Mouse (Mus musculus): ENCODE data around the gene Grin2a.

Gene Grin2a

GRCm38 (mm10) chr16:9972705-9973104 lies 22.7 kb downstream of the Grin2a start:
- DNase-seq (ENCODE audit: low spot score in 2 of 2) = peak in 1 of 2 experiments; percentile 26

DNA sequence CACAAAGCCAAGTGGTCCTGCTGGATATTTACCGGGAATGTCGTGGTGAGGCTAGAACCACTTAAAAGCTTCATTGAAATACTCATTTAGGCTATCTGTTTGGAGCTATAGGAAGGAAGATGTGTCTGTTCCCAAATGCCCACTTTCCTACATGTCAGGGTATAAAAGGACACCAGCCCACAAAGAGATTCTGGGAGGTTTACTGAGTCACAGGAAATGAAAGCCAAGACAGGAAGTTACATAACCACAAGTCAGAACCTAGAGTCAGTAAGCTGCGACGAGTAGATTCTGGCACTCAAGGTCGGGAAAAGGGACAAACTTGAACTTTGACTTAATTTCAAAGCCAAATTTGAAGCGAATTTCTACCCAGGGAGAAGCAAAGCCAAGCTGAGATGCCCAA lies 30.9 kb downstream of the Grin2a start:
- DNase-seq (ENCODE audit: low spot score in 2 of 2) = no peak

DNA sequence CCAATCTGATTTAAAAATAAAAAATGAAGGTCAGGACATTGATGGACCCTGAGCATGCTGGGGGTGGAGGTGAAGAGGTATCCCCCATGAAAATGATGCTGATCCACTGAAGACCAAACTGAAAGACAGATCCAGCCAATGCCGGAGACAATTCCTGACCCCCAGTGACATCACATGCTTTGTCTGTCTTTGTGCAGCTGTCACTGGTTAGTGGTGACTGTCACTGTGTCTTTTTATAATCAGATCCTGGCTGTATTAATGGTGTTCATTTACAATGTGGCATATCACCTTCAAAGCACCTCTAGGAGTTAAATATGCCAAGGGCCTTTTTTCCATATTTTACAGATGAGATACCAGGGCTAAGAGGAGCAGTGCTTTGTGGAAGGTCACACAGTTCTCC lies 32.9 kb downstream of the Grin2a start:
- DNase-seq (ENCODE audit: low spot score in 2 of 2) = no peak

DNA sequence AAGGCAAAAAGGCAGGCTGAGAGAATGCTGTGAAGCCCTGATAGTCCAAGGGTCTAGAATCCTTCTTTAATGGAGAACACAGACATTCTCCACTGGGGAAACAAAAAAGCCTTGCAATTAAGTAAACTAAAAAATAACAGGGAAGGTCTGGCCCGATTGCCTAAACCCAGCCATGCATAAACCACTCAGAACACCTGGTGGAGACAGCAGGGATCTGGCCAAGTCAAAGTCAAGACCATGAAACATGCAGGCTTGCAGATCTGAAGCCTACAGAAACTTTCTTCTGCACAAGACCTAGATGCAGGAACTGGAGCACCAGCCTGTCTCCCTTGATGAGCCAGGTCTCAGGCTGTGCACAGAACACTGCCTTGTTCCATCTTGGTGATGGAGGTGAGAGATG lies 36.0 kb downstream of the Grin2a start:
- DNase-seq (ENCODE audit: low spot score in 2 of 2) = no peak

DNA sequence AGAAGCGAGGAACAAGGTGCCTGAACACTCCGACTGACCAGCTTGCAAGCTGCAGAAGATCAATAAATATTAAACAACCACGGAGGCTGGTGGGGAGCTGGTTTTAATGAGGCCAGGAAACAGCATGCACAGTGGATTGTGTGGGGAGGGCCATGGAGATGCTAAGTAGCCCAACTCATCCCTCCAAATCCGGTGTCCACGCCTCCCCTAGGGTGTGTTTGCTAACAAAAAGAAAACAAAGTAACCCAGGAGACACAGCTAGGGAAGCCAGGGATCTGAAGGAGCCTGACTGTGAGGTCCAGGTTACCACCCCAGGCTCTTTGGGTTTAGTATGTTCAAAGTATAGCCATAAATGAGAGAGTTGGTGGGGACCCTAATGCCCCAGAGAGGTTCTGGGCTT lies 41.1 kb downstream of the Grin2a start:
- no peak for DNase-seq (ENCODE audit: low spot score in 2 of 2)

- peak; percentile 41 to 59 for DNase-seq (ENCODE audit: low spot score in 2 of 2)
Observed at GRCm38 (mm10) chr16:9953396-9953831, 41.9 kb downstream of the Grin2a start.

DNA sequence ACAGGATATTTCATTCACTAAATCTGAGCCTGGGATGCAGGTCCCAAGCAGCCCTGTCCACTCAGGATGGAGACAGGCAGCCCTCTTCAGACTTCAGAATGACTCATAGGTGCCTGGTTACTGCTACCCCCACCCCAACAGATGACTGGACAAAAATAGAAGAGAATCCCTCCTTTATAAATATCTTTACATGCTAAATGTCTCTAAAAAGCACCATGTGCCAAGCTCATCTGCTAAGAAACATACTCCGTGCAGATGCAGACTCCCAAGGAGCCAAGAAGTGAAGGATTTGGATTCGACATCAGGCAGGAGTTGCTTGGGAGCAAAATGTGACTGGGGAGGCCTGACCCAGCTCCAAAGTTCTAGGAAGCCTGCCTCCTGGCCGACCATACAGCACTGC lies 46.1 kb downstream of the Grin2a start:
- no peak for DNase-seq (ENCODE audit: low spot score in 2 of 2)

DNA sequence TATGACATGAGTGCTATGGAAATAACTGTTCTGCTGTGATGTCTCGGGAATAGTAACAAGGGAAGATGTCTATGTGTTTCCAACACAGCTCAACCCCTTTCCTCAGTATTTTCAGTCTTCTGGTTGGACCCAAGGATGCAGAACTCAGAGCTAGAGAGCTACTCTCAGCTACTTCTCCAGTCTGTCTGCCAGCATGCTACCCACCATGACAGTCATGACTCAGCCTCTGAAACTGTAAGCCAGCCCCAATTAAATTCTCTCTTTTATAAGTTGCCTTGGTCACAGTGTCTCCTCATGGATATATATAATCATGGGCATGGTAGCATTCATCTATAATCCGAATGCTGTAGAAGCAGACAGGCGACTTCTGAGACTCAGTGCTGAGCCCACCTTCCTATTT lies 47.9 kb downstream of the Grin2a start:
- no peak for DNase-seq (ENCODE audit: low spot score in 2 of 2)

- no peak for DNase-seq (ENCODE audit: low spot score in 2 of 2)
Observed at GRCm38 (mm10) chr16:9944836-9945235, 50.5 kb downstream of the Grin2a start.

- no peak for DNase-seq (ENCODE audit: low spot score in 2 of 2)
Observed at GRCm38 (mm10) chr16:9941306-9941930, 53.9 kb downstream of the Grin2a start.

DNA sequence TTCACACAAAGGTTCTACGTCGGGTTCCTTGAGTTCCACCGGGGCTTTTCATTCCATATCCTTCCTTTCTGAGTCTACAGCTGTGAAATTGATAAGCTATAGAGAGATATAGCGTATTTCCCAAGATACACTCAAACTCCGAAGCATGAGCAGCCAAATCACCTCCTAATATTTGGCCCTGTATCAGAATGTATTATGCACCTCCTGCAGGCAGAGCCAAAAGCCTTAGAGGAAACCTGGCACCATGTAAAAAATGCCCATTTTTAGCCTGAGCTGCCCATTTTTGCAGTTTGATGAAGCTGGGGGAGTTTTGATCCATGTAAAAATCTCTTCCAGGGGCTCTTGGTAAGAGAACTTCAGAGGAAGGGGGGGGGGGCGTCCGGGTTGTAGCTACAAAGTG lies 54.6 kb downstream of the Grin2a start:
- no peak for DNase-seq (ENCODE audit: low spot score in 2 of 2)

GRCm38 (mm10) chr16:9910672-9911071 lies 84.7 kb downstream of the Grin2a start:
- no peak for DNase-seq (ENCODE audit: low spot score in 2 of 2)

- DNase-seq (ENCODE audit: low spot score in 2 of 2) = no peak
Observed at GRCm38 (mm10) chr16:9909225-9909624, 86.1 kb downstream of the Grin2a start.

- no peak for DNase-seq (ENCODE audit: low spot score in 2 of 2)
Observed at GRCm38 (mm10) chr16:9904443-9904842, 90.9 kb downstream of the Grin2a start.

GRCm38 (mm10) chr16:9902680-9903463 lies 92.5 kb downstream of the Grin2a start:
- DNase-seq (ENCODE audit: low spot score in 2 of 2) = peak; percentile 39 to 55

DNA sequence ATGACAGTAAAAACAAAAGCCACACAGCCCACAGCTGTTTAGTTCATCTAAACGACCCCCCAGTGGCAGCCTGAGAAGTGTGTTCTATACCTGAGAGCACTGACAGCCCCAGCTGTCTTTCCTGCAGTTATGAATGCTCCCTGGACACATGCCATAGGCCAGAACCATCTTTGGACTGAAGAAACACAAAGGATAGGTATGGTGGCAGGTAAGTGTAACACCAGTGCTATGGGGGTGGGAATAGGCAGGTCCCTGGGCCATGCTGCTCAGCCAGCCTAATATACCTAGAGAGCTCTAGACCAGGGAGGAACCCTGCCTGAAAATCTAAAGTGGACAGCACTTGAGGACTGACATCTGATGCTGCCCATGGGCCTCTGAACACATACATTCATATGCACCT lies 93.9 kb downstream of the Grin2a start:
- DNase-seq (ENCODE audit: low spot score in 2 of 2) = no peak

DNA sequence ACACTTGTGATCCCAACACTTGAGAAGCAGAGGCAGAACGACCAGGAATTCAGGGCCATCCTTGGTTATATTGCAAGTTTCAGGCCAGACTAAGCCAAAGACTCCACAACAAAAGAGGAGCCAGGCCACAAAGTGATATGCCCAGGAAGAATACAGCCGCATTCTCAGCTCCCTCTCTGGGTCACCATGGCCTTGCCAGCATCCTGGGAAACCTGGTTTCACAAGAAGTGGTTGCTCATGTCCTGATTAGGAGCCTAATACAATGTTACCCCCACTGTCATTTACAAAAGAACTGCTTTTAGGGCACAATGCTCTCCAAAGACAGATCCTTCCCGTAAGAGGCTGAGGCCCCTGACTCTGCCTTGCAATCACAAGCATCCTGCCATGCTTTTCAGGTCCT lies 94.4 kb downstream of the Grin2a start:
- DNase-seq (ENCODE audit: low spot score in 2 of 2) = no peak

GRCm38 (mm10) chr16:9900196-9900595 lies 95.2 kb downstream of the Grin2a start:
- no peak for DNase-seq (ENCODE audit: low spot score in 2 of 2)

GRCm38 (mm10) chr16:9899176-9899575 lies 96.2 kb downstream of the Grin2a start:
- DNase-seq (ENCODE audit: low spot score in 2 of 2) = no peak

DNA sequence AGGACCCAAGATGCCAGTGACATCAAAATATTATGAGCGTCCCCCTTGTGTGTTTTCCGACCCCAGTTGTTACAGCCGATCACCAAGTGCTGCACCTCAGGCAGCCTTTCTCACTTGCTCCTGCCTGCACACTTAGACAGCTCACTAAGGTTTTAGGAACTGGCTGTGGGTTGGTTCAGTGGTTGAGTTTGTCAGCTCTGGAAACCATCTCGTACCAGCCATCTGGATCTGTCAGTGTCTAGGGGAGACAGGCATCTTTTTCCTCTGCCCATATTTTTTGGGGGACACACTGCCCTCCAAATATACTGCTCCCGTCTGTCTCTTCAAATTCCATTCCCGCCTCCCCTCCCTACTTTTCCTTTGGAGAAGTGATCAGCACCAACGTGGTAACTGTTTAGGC lies 99.8 kb downstream of the Grin2a start:
- DNase-seq (ENCODE audit: low spot score in 2 of 2) = no peak

GRCm38 (mm10) chr16:9886155-9886554 lies 109.2 kb downstream of the Grin2a start:
- no peak for DNase-seq (ENCODE audit: low spot score in 2 of 2)

DNA sequence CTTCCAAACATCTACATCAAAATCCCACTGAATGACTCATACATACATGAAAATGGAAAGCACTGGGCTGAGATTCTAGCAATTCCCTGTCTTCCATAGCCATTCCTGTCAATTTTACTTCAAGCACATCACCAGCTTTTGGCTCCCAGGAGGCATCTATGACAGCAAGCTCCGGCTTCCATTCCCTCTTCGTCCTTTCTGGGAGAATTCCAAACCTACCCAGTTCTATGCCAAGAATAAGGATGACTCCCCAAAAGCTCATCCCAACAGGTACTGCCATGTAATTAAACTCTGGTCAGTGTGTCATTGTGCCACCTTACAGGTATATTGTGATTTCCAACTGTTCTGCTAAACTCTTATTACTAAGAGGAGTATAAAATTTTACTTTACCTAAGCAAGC lies 111.2 kb downstream of the Grin2a start:
- DNase-seq (ENCODE audit: low spot score in 2 of 2) = no peak

DNA sequence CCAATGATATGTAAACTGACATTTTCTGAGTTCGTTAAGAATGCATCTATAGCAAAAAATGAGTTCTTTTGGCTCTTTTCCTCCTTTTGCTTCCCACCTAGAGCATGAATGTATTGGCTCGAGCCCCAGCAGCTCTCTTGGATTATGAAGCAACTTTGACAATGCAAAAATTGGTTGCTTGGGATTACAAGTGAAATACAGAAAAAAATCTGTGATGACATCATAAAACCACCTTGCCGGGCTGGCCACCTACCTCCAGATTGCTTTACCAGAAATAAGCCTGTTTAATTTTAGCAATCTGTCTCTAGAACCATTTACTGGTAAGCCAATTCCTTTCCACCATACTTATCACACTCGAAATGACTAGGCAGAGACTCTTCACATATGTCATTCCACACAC lies 112.9 kb downstream of the Grin2a start:
- DNase-seq (ENCODE audit: low spot score in 2 of 2) = peak; percentile 38 to 57
